Mouse (Mus musculus) lung, postnatal 4 days (tissue): ENCODE data around the gene Mff.

Source experiments
- DNase-seq, 2 experiments: peaks; one replicate each; pipeline ENCODE4 v3.0.0; 2021

The Mff gene

GRCm38 (mm10) chr1:82772428-82772827, 47.7 kb downstream of the Mff start:
- DNase-seq = no peak

GRCm38 (mm10) chr1:82773208-82773607, 48.5 kb downstream of the Mff start:
- DNase-seq = no peak

- DNase-seq = no peak
Measured at GRCm38 (mm10) chr1:82775293-82775692, 50.6 kb downstream of the Mff start.

GRCm38 (mm10) chr1:82779388-82779966, 54.8 kb downstream of the Mff start:
- DNase-seq = no peak

- no peak for DNase-seq
Measured at GRCm38 (mm10) chr1:82783559-82783958, 58.9 kb downstream of the Mff start.

- DNase-seq = peak; percentile 55 to 72
Measured at GRCm38 (mm10) chr1:82785546-82785945, 60.9 kb downstream of the Mff start.

GRCm38 (mm10) chr1:82787414-82787813, 62.7 kb downstream of the Mff start:
- peak; percentile 68 to 75 for DNase-seq

- no peak for DNase-seq
Measured at GRCm38 (mm10) chr1:82788070-82788469, 63.4 kb downstream of the Mff start.

- DNase-seq = no peak
Measured at GRCm38 (mm10) chr1:82791105-82791504, 66.4 kb downstream of the Mff start.

- DNase-seq = no peak
Measured at GRCm38 (mm10) chr1:82792238-82792637, 67.5 kb downstream of the Mff start.

- no peak for DNase-seq
Measured at GRCm38 (mm10) chr1:82793110-82793509, 68.4 kb downstream of the Mff start.

GRCm38 (mm10) chr1:82793986-82794385, 69.3 kb downstream of the Mff start:
- DNase-seq = no peak

GRCm38 (mm10) chr1:82795211-82795610, 70.5 kb downstream of the Mff start:
- no peak for DNase-seq

- peak; percentile 34 to 69 for DNase-seq
Measured at GRCm38 (mm10) chr1:82795702-82796443, 71.2 kb downstream of the Mff start.

GRCm38 (mm10) chr1:82797088-82797487, 72.4 kb downstream of the Mff start:
- DNase-seq = no peak

GRCm38 (mm10) chr1:82798304-82798703, 73.6 kb downstream of the Mff start:
- peak in 1 of 2 experiments; percentile 64 for DNase-seq

GRCm38 (mm10) chr1:82798922-82799321, 74.2 kb downstream of the Mff start:
- DNase-seq = peak; percentile 23 to 34

GRCm38 (mm10) chr1:82801105-82801783, 76.6 kb downstream of the Mff start:
- no peak for DNase-seq
